In genomic region chr10:121082881-121083280, GRCm38 (mm10) we compare ENCODE assay signal across 22 mouse cellular contexts. TPM values are rescaled to one million over a fixed set of nuclear protein-coding genes. Genes with fewer than 3 reads are reported as not detected.
DNase-seq lines count a peak whose midpoint lies in the region; ATAC-seq lines count a peak whose summit lies in the region.
"Had no signal": no experiment of that assay in that cellular context is flagged by ENCODE, and none has a peak within 500 bp of the region (broad histone marks: within the 10 kb centered on the region; RNA-seq: fewer than 3 reads in every experiment).

No protein-coding gene starts in this region.

- H3K9me3 ChIP-seq in megakaryocyte, embryonic 14.5 days, result peaks cover 15% of the 10 kb centered on the region
- H3K9me3 ChIP-seq: embryonic facial prominence, embryonic 10.5 days; embryonic facial prominence, embryonic 12.5 days; forebrain, embryonic 13.5 days; forebrain, embryonic 15.5 days had no signal

- peak overlapping the region; percentile 6 for H3K4me3 ChIP-seq in megakaryocyte, embryonic 14.5 days (replicated peaks)
- H3K4me3 ChIP-seq: embryonic facial prominence, embryonic 10.5 days; embryonic facial prominence, embryonic 12.5 days; forebrain, embryonic 13.5 days; forebrain, embryonic 15.5 days had no signal

- peak; percentile 61 to 74 for DNase-seq in cerebellum, postnatal 10 days
- no peak for DNase-seq in cerebellum, adult 11-12 months
- DNase-seq in cerebellum, postnatal 25 days, result peak; percentile 8 to 16
- no peak for DNase-seq in cerebellum, adult 9-10 months
- DNase-seq: adrenal gland, adult 8-10 months; adrenal gland, postnatal 14 days; adrenal gland, postnatal 36 days; cerebellum, adult 11 months; cerebellum, adult 9-11 months; forebrain, postnatal 0 days had no signal

- no peak for ATAC-seq in megakaryocyte, adult 5-6 weeks (ENCODE audit: poor library complexity, severe bottlenecking)
- ATAC-seq: activated CD4-positive, CD25-positive, alpha-beta regulatory T cell, adult 4 months; CD4-positive, CD25-positive, alpha-beta regulatory T cell, adult 4 months; forebrain, embryonic 13.5 days; forebrain, embryonic 15.5 days; forebrain, postnatal 0 days; Patski had no signal

- H3K36me3 ChIP-seq in megakaryocyte, embryonic 14.5 days (replicated peaks; ENCODE audit: low read length), result no peaks in the 10 kb centered on the region
- H3K36me3 ChIP-seq: embryonic facial prominence, embryonic 10.5 days; embryonic facial prominence, embryonic 12.5 days; forebrain, embryonic 15.5 days; G1E had no signal

- H3K27me3 ChIP-seq in megakaryocyte, embryonic 14.5 days (replicated peaks), result no peaks in the 10 kb centered on the region
- H3K27me3 ChIP-seq: CH12.LX; embryonic facial prominence, embryonic 12.5 days; forebrain, embryonic 13.5 days; forebrain, embryonic 15.5 days; Patski had no signal

- no peaks in the 10 kb centered on the region for H3K4me1 ChIP-seq in megakaryocyte, embryonic 14.5 days
- H3K4me1 ChIP-seq: embryonic facial prominence, embryonic 10.5 days; embryonic facial prominence, embryonic 12.5 days; forebrain, embryonic 13.5 days; forebrain, embryonic 15.5 days had no signal

RNA-seq across cellular contexts. Expression of gene Wif1, which starts 49.1 kb away (rescaled TPM):
- not detected in 2 replicates for polyA plus RNA-seq in megakaryocyte, embryonic 14.5 days (2012; ENCODE audit: insufficient read depth, low replicate concordance)
- 0.11 TPM in 1 of 2 replicates, not detected in the other for total RNA-seq in megakaryocyte, adult 5-6 weeks (2015)
- 0.22 TPM in 1 of 2 replicates, not detected in the other for total RNA-seq in megakaryocyte, adult 5-6 weeks (2017)
- total RNA-seq: adrenal gland, adult 18-20 months; CH12.LX; G1E had no signal
- polyA plus RNA-seq: activated CD4-positive, CD25-positive, alpha-beta regulatory T cell, adult 4 months; CD4-positive, CD25-positive, alpha-beta regulatory T cell, adult 4 months; G1E had no signal

Comparison
In these comparisons a context has a peak if more than half of its experiments do, and no peak if none do; other contexts are left out.
1. DNase-seq: peak in cerebellum, postnatal 10 days (2 of 2) and cerebellum, postnatal 25 days (2 of 2); none in cerebellum, adult 11-12 months (single experiment) and cerebellum, adult 9-10 months (single experiment).